Mouse (Mus musculus): ENCODE data around the gene Scd2. TPM values are rescaled to one million over a fixed set of nuclear protein-coding genes. Genes with fewer than 3 reads are reported as not detected.
A peak's percentile ranks its signal among the peaks of the same experiment; 100 is the strongest.
"Not testable (repeated sequence)": the region's sequence is repeated elsewhere in the genome, so short reads cannot be mapped to it uniquely, and the experiment has no call there.

Scd2 gene
- total RNA-seq (2021): 1 to 10 TPM; 5.5 to 8.3 TPM
- long read RNA-seq, experiment 1, full-length matches to known transcripts: 2 of 5 reads
- long read RNA-seq, experiment 1, partial matches to known transcripts: 0 of 5 reads
- long read RNA-seq, experiment 1, other reads (novel, unspliced or antisense): 3 of 5 reads
- long read RNA-seq, experiment 2, full-length matches to known transcripts: 7 of 9 reads
- long read RNA-seq, experiment 2, partial matches to known transcripts: 0 of 9 reads
- long read RNA-seq, experiment 2, other reads (novel, unspliced or antisense): 2 of 9 reads

DNA sequence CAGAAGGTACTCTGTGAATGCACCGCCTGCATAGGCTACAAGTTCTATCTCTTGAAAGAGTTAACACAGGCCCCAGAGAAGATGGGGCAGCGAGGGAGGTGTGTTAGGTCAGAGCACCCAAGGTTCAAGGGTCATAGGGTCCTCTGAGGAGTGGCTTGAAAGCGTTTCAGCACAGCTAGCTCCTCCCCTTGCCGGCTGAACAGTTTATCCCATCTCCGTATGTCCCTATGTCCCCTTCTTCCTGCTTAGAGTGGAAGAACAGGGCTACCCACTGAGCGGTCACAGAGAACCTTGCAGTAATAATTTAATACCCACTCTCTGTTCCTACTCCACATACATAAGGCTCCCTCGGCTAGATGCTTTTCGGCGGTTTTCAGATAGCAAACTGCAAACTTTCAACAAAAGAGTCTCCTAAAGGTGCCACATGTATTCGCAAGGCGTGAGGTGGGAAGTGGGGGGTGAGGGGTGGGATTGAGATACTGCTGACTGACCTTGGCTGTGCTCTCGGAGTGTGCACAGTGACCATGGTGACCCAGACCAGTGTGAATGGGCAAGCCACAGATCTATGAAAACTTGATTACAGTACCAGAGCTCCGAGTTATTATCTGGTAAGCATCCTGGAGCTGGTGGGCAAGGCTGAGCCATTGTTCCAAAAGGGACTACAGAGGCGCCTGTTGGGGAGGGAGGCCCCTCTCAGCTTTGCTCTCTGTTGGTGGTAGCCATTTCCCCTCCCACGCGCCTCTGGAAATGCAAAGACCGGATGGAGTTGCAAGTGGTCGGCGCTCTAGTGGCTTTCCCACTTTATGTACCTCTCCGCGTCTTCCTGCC, at the start of gene Scd2:
Gene Scd2, plus strand, starts transcription at position 734 of the 828 bp plus-strand sequence.
- no peak for DNase-seq (ENCODE audit: low spot score)

GRCm38 (mm10) chr19:44245761-44246171, 47.7 kb upstream of the Scd2 start:
- DNase-seq (ENCODE audit: low spot score): peak; percentile 50

DNA sequence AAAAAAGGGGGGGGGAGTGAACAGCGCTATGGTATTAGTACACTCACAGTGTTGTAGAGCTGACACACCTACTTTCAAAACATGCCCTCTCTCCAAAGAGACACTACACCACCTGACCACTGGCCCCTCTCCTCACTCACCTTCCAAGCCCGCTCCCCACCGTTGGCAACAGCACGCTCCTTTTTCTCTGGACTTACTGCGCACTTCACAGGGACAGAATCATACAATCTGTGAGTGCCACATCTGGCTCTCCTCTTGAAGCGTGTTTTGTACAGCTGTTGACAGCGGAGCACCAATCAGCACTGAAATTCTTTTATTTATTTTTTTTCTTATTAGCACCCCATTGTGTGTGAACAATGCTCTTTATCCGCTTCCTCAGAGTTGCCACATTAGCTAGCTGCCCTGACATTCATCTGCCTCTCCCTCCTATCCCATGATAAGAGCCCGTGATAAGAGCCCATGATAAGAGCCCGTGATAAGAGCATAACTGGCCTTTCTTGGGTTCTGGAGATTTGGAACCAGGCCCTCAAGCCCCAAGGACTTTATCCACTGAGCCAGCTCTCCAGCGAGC, 47.0 kb upstream of the Scd2 start:
- DNase-seq (ENCODE audit: low spot score): no peak

- no peak for DNase-seq (ENCODE audit: low spot score)
These were observed 46.0 kb upstream of the Scd2 start for GRCm38 (mm10) chr19:44247281-44248080.

GRCm38 (mm10) chr19:44248081-44248853, 45.2 kb upstream of the Scd2 start:
- DNase-seq (ENCODE audit: low spot score): peak; percentile 93

DNA sequence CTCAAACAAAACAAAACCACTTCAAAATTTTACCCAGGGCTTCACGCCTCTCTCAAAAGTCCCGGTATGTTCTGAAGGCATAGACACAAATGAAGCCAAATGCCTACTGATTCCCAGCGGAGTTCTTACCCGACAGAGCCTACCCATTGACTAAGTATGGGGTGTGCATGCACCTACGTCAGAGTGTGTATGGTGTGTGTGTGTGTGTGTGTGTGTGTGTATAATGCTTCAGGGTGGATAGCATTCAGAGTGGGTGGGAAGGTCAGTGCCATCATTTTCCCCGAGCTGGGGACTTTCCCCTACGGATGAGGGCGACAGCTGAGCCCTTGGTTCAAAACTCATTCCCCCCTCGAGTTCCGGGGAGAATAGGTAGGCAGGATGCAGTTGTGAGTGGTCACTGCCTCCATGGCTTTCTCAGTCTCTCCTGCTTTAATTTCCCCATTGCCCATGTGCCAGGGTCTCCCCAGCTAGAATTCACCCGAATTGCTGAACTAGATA, 44.6 kb upstream of the Scd2 start:
- DNase-seq (ENCODE audit: low spot score): no peak

- not testable (repeated sequence) for DNase-seq (ENCODE audit: low spot score)
These were observed 42.3 kb upstream of the Scd2 start for GRCm38 (mm10) chr19:44251138-44251537.

DNA sequence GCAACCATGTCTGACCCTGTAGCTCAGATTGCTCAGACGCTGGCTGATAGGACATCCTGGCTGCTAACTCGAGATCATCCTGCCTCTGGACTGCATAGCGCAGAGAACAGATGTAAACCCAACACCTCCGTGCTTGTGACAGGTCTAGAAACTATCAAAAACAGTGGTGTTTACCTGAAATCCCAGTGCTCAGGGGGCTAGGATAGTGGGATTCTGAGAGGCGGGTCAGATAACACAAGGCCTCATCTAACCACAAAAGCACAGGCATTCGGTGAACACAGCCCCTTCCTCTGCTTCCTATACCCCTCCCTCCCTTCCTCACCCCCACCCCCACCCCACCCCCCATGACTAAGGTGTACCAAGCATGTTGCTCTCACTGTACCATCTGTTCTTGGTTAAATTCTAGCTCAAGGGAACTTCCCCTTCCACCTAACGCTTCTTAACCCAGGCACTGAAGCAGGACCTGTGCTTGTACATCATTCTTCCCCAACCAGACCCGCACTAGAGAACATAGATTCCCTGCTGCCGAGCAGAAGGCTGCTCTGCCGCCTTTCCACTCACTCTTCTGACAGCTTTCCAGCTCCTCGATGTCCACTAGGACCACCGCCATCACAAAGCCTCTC, 41.4 kb upstream of the Scd2 start:
- no peak for DNase-seq (ENCODE audit: low spot score)

- DNase-seq (ENCODE audit: low spot score): not testable (repeated sequence)
These were observed 39.4 kb upstream of the Scd2 start for GRCm38 (mm10) chr19:44254106-44254505.

DNA sequence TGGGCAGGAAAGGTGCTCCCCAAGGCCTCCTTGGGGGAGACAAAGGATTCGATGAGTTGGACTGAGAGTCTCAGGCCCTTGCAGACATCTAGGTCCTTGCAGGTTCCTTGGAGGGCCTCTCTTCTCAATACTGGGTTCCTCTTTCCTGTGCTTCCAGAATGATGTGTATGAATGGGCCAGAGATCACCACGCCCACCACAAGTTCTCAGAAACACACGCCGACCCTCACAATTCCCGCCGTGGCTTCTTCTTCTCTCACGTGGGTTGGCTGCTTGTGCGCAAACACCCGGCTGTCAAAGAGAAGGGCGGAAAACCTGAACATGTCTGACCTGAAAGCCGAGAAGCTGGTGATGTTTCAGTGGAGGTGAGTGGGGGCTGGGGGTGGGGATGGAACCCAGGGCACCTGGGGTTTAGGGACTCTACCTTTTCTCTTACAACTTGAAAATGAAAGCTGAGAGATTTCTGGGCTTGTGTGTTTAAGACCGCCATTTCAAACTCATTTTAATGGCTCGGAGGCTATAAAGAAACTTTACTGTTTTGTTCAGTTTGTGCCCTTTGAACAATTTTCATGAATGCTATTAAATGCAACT, 36.0 kb upstream of the Scd2 start:
- no peak for DNase-seq (ENCODE audit: low spot score)

- DNase-seq (ENCODE audit: low spot score): no peak
These were observed 34.0 kb upstream of the Scd2 start for GRCm38 (mm10) chr19:44259484-44259883.

- no peak for DNase-seq (ENCODE audit: low spot score)
These were observed 33.0 kb upstream of the Scd2 start for GRCm38 (mm10) chr19:44260487-44260886.

- no peak for DNase-seq (ENCODE audit: low spot score)
These were observed 31.7 kb upstream of the Scd2 start for GRCm38 (mm10) chr19:44261774-44262173.

- DNase-seq (ENCODE audit: low spot score): no peak
These were observed 29.9 kb upstream of the Scd2 start for GRCm38 (mm10) chr19:44263581-44263980.

GRCm38 (mm10) chr19:44264226-44264625, 29.2 kb upstream of the Scd2 start:
- DNase-seq (ENCODE audit: low spot score): no peak

GRCm38 (mm10) chr19:44265300-44265699, 28.2 kb upstream of the Scd2 start:
- DNase-seq (ENCODE audit: low spot score): peak; percentile 59

DNA sequence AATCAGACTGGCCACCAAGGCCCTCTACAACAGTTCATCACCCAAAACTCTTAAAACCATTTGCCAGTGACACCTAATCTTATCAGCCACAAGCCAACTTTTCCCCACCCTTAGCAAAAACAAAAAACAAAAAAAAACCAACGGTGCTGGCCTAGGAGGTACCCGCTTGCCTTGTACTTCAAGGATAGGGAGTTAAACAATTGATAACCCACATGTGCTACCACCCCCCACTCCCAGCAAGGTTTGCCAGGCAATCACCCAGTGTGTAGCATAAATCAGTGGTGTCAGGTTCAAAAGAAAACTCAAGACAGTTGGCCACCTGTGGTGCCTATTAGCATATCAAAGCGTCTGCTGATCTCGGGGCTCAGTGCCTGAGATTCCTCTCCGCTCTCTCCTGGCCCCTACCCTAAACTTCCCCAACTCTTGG, 27.6 kb upstream of the Scd2 start:
- no peak for DNase-seq (ENCODE audit: low spot score)

DNA sequence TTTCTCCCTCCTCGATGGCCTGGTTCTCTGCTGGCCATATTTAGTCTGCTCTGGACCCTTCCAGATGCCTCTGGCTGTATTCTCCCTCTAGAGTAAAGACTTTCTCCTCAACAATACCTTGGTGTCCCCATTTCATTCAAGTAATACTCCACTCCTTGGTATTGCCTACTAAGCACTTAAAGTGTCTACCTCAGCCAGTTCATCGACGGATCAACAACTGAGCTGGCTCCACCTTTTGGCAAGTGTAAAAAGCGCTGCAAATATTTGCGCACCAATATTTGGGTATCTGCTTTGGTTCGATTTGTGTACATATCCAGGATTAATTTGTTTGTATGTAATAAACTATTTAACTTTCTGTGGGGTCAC, 27.0 kb upstream of the Scd2 start:
- DNase-seq (ENCODE audit: low spot score): no peak

DNA sequence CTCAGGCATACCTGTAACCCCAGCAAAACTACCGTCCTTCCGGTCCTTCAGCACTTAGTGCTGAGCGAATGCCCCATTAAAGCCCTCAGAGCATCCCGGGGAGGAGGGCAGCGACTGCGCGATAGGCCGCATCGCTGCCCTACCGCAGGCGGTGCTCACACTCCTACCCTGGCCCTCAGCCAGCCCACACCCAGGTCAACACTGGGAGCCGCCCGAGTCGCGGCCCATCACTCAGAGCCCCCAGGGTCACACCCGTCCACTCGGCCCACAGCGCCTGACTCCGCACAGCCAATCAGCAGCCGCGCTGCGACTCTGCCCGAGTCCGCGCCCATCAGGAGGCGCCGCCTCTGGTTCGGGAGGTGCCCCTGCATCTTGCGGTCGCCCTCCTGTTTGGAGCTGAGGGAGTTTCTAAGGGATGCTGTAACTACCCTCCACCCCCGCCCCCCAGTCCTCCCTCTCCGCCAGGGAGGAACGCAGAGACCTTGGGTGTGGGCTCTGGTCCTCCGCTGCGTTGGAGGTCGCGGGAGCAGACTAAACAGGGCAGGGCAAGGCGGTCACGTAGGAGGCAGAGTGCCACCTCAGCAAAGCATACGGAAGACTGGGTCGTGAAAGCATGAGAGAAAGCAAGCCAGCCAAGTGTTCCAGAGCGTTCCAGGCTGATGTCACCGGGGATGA, 26.5 kb upstream of the Scd2 start:
- DNase-seq (ENCODE audit: low spot score): peak; percentile 76

Measured in gastrocnemius, adult 18-20 months (tissue).